Mouse (Mus musculus) lung, embryonic 16.5 days (tissue): Measurements from ENCODE around the gene Ppara. TPM values are rescaled to one million over a fixed set of nuclear protein-coding genes. Genes with fewer than 3 reads are reported as not detected.

Experiments
- ATAC-seq: fragments of 200-750 bp; cut with Nextera tagmentation; 2 replicates; pipeline ENCODE4 v1.8.0; 2017; ENCODE audit warnings: low read depth, mild to moderate bottlenecking, moderate library complexity
- H3K27ac ChIP-seq: fragments of 300-500 bp; sonication (generic); 2 replicates; pipeline ENCODE4 v1.5.1; 2014; ENCODE audit warnings: mild to moderate bottlenecking, control low read depth, low read length
- H3K27me3 ChIP-seq: fragments of 300-500 bp; sonication (generic); 2 replicates; pipeline ENCODE4 v1.6.1; 2014; ENCODE audit warnings: low read depth, low read length, mixed read lengths; ENCODE audit not compliant: control insufficient read depth, insufficient read depth
- H3K36me3 ChIP-seq: fragments of 300-500 bp; sonication (generic); 2 replicates; pipeline ENCODE4 v1.6.1; 2014; ENCODE audit warnings: low read length; ENCODE audit not compliant: control insufficient read depth, insufficient read depth
- H3K4me1 ChIP-seq: fragments of 300-500 bp; sonication (generic); replicated peaks from 2 replicates; pipeline ENCODE4 v1.6.1; 2014; ENCODE audit warnings: low read length, mixed read lengths; ENCODE audit not compliant: control insufficient read depth, insufficient read depth
- H3K4me2 ChIP-seq: fragments of 300-500 bp; sonication (generic); 2 replicates; pipeline ENCODE4 v1.6.1; 2014; ENCODE audit warnings: low read depth, low read length, control low read depth
- H3K4me3 ChIP-seq: fragments of 300-500 bp; sonication (generic); 2 replicates; pipeline ENCODE4 v1.5.1; 2014; ENCODE audit warnings: mild to moderate bottlenecking, low read length, control low read depth
- H3K9ac ChIP-seq: fragments of 300-500 bp; sonication (generic); 2 replicates; pipeline ENCODE4 v1.6.1; 2014; ENCODE audit warnings: low read length, control low read depth
- H3K9me3 ChIP-seq: fragments of 300-500 bp; sonication (generic); 2 replicates; pipeline ENCODE4 v1.6.1; 2016; ENCODE audit warnings: low read length; ENCODE audit not compliant: control insufficient read depth
- WGBS: fragments of 180-500 bp; shearing (Covaris S2); extraction: QIAGEN DNeasy Blood & Tissue Kit; methylation state at CpG from one replicate; pipeline ENCODE4 v1.1.7; 2014; 5-methylcytosine and 5-hydroxymethylcytosine counted together
- polyA plus RNA-seq: library from polyadenylated mRNA; unstranded; fragments of >200 nt; fragmentation: Nextera tagmentation; extraction: Ambion mirVana; gene quantifications from 2 replicates; pipeline ENCODE4 v1.2.1, GENCODE M21; 2015

Ppara gene
- polyA plus RNA-seq, 1 experiment from 2014 or later: 5.2 TPM

DNA sequence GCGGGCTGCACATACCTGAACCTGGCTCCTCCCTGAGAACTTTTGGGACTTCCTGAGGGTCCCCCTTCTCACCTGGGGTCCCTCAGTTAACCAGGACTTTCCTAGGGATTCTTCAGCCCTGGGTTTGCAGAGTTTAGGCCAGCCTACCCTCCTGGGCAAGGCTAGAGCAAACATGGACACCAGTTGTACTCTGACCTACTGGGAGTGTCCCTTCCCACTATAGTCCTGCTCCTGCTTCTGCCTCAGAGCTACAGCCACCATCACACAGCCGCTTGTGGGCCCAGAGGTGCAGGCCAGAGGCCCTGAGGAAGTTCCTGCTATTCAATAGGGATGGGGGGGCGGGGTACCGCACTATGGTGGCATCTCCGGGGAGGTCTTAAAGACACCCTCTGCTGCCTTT is 94.7 kb downstream of the Ppara start:
- WGBS: 73% methylated on average over 5 of the region's 5 CpGs
- H3K9me3 ChIP-seq: no peaks in the 10 kb centered on the region
- no peak overlapping the region for H3K4me2 ChIP-seq
- H3K36me3 ChIP-seq: no peaks in the 10 kb centered on the region
- no peak overlapping the region for H3K27ac ChIP-seq
- peaks cover 7% of the 10 kb centered on the region for H3K4me1 ChIP-seq
- no peak overlapping the region for H3K4me3 ChIP-seq
- no peaks in the 10 kb centered on the region for H3K27me3 ChIP-seq
- ATAC-seq: no peak
- no peak overlapping the region for H3K9ac ChIP-seq

DNA sequence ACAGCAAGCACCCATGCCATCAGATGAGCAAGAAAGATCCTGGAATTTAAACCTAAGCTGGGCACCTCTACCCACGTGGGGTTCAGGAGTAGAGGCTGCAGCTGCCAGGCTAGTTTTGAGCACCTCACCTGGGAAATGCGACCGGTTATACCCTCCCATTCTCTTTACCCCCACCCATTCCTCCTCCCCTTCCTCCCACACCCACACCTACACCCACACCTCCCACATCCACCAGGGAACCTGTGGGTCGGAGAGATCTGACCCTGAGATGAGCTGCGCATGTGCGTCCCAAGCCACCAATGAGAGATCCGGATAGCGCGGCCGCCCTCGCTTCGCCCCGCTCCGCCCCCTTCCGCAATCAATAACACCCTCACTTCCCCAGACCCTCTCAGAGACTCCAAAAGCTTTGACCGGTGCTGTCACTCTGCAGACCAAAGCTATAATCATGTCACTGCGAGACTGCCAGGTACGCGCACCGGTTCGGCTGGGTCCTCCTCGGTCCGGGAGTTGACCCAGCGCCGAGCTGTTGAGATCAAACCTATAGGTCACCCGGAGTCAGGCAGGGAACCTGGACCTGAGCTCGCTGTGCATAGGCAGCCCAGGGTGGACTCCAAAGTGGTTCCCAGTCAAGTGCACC is 97.3 kb downstream of the Ppara start, which contains the start of gene Ttc38:
Ttc38 (plus strand) TSS at position 353 of the 637 bp plus-strand sequence.
- ATAC-seq: peak; percentile 91

DNA sequence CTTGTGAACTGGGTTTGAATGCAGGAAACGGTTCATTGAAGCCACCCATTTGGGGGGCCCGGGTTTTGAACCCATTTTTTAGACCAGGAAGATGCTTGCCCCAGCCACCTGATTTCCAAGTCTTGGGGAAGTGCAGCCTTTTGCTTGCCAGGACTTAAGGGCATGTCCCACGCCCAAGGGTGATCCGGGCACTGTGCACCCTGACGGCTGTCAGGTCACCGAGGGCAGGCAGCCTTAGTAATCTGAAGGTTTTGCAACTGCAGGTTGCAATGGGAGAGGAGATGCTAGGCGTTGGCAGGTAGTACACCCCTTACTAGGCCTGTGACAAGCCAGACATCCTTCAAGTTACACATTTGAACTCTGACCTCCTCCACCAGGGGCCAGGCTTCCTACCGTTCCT is 97.8 kb downstream of the Ppara start:
- WGBS: 46% methylated on average over 8 of the region's 8 CpGs

More for the DNA sequence above, 97.3 kb downstream of the Ppara start, which contains the start of gene Ttc38:
- H3K4me3 ChIP-seq: peak within 1 kb of the TSS; percentile 68
- peak within 1 kb of the TSS; percentile 83 for H3K4me2 ChIP-seq
- H3K9ac ChIP-seq: peak within 1 kb of the TSS; percentile 74
- no peaks in the 10 kb centered on the region for H3K9me3 ChIP-seq
- no peaks in the 10 kb centered on the region for H3K27me3 ChIP-seq
- no peak within 1 kb of the TSS for H3K27ac ChIP-seq
- WGBS: 2% methylated on average over 27 of the region's 27 CpGs
- no peaks in the 10 kb centered on the region for H3K36me3 ChIP-seq
- peaks cover 7% of the 10 kb centered on the region for H3K4me1 ChIP-seq

DNA sequence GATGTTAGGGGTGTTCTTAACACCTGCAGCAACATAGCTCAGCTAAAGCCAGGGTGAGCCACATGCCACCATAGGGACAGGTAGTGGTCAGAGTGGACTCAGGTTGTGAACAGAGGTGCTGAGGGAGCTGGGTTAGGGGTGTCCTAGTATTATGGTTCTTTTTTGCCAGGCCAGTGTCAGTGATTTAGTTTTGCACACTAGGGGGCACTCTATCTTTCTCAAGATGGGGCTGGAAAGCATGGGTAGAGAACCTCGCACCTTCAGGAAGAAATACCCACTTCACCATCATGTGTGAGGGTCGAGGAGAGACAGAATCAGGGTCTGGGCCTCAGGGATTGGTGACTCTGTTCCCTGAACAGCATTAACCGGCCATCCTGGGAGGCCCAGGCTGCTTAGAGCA is 100.6 kb downstream of the Ppara start:
- no peak for ATAC-seq
- no peak overlapping the region for H3K4me3 ChIP-seq
- no peaks in the 10 kb centered on the region for H3K9me3 ChIP-seq
- H3K4me2 ChIP-seq: no peak overlapping the region
- no peaks in the 10 kb centered on the region for H3K36me3 ChIP-seq
- no peak overlapping the region for H3K27ac ChIP-seq
- peaks cover 7% of the 10 kb centered on the region for H3K4me1 ChIP-seq
- H3K27me3 ChIP-seq: no peaks in the 10 kb centered on the region
- H3K9ac ChIP-seq: no peak overlapping the region
- WGBS: 44% methylated on average over 3 of the region's 3 CpGs

More for the DNA sequence above, 97.8 kb downstream of the Ppara start:
- no peaks in the 10 kb centered on the region for H3K27me3 ChIP-seq
- ATAC-seq: no peak
- H3K4me1 ChIP-seq: peaks cover 7% of the 10 kb centered on the region
- H3K27ac ChIP-seq: no peak overlapping the region
- H3K4me3 ChIP-seq: peak overlapping the region; percentile 68
- H3K36me3 ChIP-seq: no peaks in the 10 kb centered on the region
- H3K9me3 ChIP-seq: no peaks in the 10 kb centered on the region
- H3K4me2 ChIP-seq: peak overlapping the region; percentile 83
- peak overlapping the region; percentile 74 for H3K9ac ChIP-seq

DNA sequence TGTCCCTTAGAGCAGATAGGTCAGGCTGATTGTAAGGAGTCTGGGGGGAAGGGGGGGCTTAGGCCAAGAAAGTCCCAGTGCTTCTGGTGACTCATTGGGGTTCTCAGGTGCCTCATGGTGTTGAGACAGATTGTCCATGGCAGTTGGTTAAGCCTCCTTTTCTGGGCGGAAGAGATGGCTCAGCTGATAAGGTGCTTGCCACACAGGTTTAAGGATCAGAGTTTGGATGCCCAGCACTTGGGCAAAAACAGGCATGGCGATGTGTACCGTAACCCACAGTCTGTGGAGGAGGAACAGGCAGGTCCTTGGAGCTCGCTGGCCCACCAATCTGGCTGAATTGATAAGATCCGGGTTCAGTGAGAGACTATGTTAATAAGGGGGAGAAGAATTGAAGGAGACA is 102.1 kb downstream of the Ppara start:
- H3K27ac ChIP-seq: no peak overlapping the region
- H3K36me3 ChIP-seq: no peaks in the 10 kb centered on the region
- H3K9me3 ChIP-seq: no peaks in the 10 kb centered on the region
- WGBS: 87% methylated on average over 5 of the region's 5 CpGs
- no peak overlapping the region for H3K4me2 ChIP-seq
- no peak overlapping the region for H3K4me3 ChIP-seq
- peaks cover 4% of the 10 kb centered on the region for H3K4me1 ChIP-seq
- H3K27me3 ChIP-seq: no peaks in the 10 kb centered on the region
- H3K9ac ChIP-seq: no peak overlapping the region
- no peak for ATAC-seq

DNA sequence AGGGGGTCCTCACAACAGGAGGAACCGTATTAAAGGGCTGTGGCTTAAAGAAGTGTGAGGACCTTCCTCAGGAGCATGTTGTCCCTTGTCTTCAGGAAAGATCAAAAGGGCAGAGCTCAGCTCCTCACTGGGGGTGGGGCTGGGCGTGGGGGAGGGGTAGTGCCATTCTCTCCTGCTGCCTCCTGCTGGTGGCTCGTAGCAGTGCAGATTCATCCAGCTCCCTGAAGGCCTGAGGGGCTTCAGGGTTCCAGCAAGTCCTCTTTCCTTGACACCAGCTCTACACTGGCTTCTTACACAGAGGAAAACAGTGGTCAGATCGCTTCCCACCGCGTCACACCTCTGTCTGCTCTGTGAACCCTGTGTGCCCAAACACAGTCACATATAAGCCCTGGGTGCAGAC is 106.2 kb downstream of the Ppara start:
- no peak for ATAC-seq
- H3K4me2 ChIP-seq: no peak overlapping the region
- no peaks in the 10 kb centered on the region for H3K4me1 ChIP-seq
- no peak overlapping the region for H3K4me3 ChIP-seq
- no peaks in the 10 kb centered on the region for H3K27me3 ChIP-seq
- no peaks in the 10 kb centered on the region for H3K9me3 ChIP-seq
- H3K36me3 ChIP-seq: no peaks in the 10 kb centered on the region
- WGBS: 44% methylated on average over 6 of the region's 6 CpGs
- H3K9ac ChIP-seq: no peak overlapping the region
- no peak overlapping the region for H3K27ac ChIP-seq

DNA sequence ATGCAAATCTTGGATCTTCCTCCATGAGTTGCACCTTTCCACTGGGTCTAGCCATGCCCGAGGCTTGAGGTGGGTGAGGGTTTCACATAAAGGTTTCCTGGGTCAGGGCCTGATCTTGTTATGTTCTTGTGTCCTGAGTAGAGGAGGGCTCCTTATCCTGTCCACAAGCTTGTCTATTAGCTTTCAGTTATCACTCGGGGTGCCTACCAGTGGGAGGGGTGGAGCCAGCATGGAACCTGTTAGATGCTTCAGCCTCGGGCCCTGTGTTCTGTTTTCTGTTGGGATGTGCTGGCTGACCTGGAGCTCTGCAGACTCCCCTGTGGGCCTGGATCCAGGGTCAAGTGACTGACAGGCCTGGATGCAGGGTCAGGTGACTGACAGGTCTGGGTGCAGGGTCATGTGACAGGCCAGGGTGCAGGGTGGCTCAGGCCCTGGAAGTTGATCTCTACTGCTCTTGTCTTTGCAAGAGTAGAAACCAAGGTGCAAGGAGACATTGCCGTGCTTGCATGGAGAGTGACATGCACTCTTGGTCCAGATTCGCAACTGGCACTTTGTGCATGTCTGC is 107.1 kb downstream of the Ppara start:
- no peaks in the 10 kb centered on the region for H3K27me3 ChIP-seq
- no peak overlapping the region for H3K4me3 ChIP-seq
- no peak overlapping the region for H3K4me2 ChIP-seq
- no peak overlapping the region for H3K9ac ChIP-seq
- H3K4me1 ChIP-seq: no peaks in the 10 kb centered on the region
- no peaks in the 10 kb centered on the region for H3K36me3 ChIP-seq
- no peaks in the 10 kb centered on the region for H3K9me3 ChIP-seq
- ATAC-seq: no peak
- no peak overlapping the region for H3K27ac ChIP-seq
- WGBS: 66% methylated on average over 5 of the region's 5 CpGs

DNA sequence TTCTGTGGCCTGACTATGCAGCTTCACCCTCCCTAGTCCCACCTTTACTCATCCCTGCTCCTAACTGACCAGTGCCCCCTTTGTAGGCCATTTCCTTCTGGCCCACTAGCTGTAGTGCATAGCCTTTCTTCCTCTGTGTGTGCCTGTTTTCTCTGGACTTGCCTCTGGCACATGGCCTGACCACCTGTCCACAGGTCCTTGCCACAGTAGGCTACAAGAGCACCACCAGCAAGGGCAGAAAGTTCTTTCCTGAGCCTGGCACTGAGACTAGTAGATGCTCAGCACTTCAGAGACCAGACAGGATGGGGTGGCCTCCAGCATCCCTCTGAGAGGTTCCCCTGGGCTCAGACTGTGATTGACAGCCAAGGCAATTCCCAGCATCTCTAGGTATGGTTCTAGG is 110.3 kb downstream of the Ppara start:
- H3K9me3 ChIP-seq: no peaks in the 10 kb centered on the region
- H3K4me1 ChIP-seq: no peaks in the 10 kb centered on the region
- H3K27ac ChIP-seq: no peak overlapping the region
- no peak overlapping the region for H3K4me2 ChIP-seq
- no peaks in the 10 kb centered on the region for H3K36me3 ChIP-seq
- no peak for ATAC-seq
- no peak overlapping the region for H3K4me3 ChIP-seq
- H3K27me3 ChIP-seq: no peaks in the 10 kb centered on the region
- no peak overlapping the region for H3K9ac ChIP-seq

DNA sequence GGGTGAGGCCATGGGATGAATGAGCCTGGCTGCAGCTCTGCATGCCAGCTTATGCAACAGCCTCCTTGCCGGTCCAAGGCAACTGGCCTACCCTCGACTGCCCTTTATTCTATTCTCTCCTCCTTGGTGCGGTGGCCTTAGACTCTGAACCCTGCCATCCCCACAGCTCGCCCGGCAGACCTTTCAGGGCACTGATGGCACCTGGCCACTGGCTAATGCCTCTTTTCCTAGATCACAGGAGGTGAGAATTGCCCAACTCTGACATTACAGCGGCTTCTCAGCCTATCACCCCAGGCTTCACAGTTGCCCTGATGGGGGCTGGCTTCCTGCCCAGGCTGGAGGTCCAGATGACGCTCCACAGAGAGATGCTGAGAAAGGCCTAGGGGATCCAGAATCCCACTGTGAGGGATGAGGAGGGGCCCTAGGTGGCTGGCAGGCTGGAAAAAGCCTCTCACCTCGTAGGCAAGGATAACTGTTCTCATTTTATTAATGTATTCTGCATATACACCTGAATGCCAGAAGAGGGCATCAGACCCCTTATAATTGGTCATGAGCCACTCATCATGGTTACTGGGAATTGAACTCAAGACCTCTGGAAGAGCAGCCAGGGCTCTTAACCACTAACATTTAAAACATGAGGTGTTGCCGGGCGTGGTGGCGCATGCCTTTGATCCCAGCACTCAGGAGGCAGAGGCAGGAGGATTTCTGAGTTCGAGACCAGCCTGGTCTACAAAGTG is 117.0 kb downstream of the Ppara start:
- ATAC-seq: no peak
- 72% methylated on average over 12 of the region's 12 CpGs for WGBS
- no peaks in the 10 kb centered on the region for H3K27me3 ChIP-seq

More for the DNA sequence above, 117.0 kb downstream of the Ppara start:
- no peaks in the 10 kb centered on the region for H3K4me1 ChIP-seq
- no peak overlapping the region for H3K9ac ChIP-seq
- no peak overlapping the region for H3K4me3 ChIP-seq
- H3K36me3 ChIP-seq: no peaks in the 10 kb centered on the region
- no peak overlapping the region for H3K27ac ChIP-seq
- H3K4me2 ChIP-seq: no peak overlapping the region
- H3K9me3 ChIP-seq: no peaks in the 10 kb centered on the region
